Comparison of ENCODE assay signal across 10 mouse cellular contexts in genomic region chr5:138990659-138991380, GRCm38 (mm10). TPM values are rescaled to one million over a fixed set of nuclear protein-coding genes. Genes with fewer than 3 reads are reported as not detected.
A peak's percentile ranks its signal among the peaks of the same experiment; 100 is the strongest.
DNase-seq lines count a peak whose midpoint lies in the region; ATAC-seq and TF ChIP-seq lines count a peak whose summit lies in the region.
"Had no signal": no experiment of that assay in that cellular context is flagged by ENCODE, and none has a peak within 500 bp of the region (broad histone marks: within the 10 kb centered on the region; RNA-seq: fewer than 3 reads in every experiment).

No protein-coding gene starts in this region.

- TF ChIP-seq CTCF in heart, adult 2 months (IDR thresholded peaks at IDR 0.05), result no peak
- no peak for TF ChIP-seq CTCF in forebrain, postnatal 0 days (IDR thresholded peaks at IDR 0.05; ENCODE audit: low read depth)

- intact Hi-C loops in heart, adult 2 months (cut with DNase I), result loop anchor here (5.0 kb wide), 1 partner anchor 156 kb away; no protein-coding TSS in a partner anchor
- intact Hi-C loops in heart, postnatal 25 days (cut with DNase I), result loop anchor here (5.0 kb wide), 1 partner anchor 134 kb away; no protein-coding TSS in a partner anchor

- no peak overlapping the region; the same call in 1 of the 2 replicates for H3K4me2 ChIP-seq in embryonic facial prominence, embryonic 14.5 days (ENCODE audit: low read depth, low read length)
- H3K4me2 ChIP-seq in hindbrain, embryonic 13.5 days, result no peak overlapping the region
- no peak overlapping the region for H3K4me2 ChIP-seq in forebrain, postnatal 0 days (ENCODE audit: low read depth)

- no peak overlapping the region for H3K4me3 ChIP-seq in heart, adult 2 months
- 0 out of 2 replicates have a peak overlapping the region, but pooled peaks have one; percentile 8 for H3K4me3 ChIP-seq in embryonic facial prominence, embryonic 14.5 days (ENCODE audit: low read depth, low read length)
- no peak overlapping the region for H3K4me3 ChIP-seq in hindbrain, embryonic 13.5 days
- no peak overlapping the region for H3K4me3 ChIP-seq in forebrain, postnatal 0 days (ENCODE audit: low read depth, low read length)
- H3K4me3 ChIP-seq: megakaryocyte, embryonic 14.5 days had no signal

- TF ChIP-seq POLR2A in heart, adult 2 months (IDR thresholded peaks at IDR 0.05; ENCODE audit: insufficient read depth, low read depth, low read length), result no peak

- no peaks in the 10 kb centered on the region for H3K79me2 ChIP-seq in heart, adult 2 months (replicated peaks; ENCODE audit: control insufficient read depth, insufficient read depth, low read length)

- 57% methylated on average over 6 of the region's 7 CpGs for WGBS in heart, adult 2 months
- WGBS in embryonic facial prominence, embryonic 14.5 days, result 61% methylated on average over 7 of the region's 7 CpGs
- WGBS in hindbrain, embryonic 13.5 days, result 61% methylated on average over 7 of the region's 7 CpGs
- WGBS in forebrain, postnatal 0 days, result 63% methylated on average over 7 of the region's 7 CpGs

- H3K27ac ChIP-seq in heart, adult 2 months, result no peak overlapping the region
- no peak overlapping the region for H3K27ac ChIP-seq in embryonic facial prominence, embryonic 14.5 days (replicated peaks; ENCODE audit: low read depth, low read length)
- no peak overlapping the region for H3K27ac ChIP-seq in hindbrain, embryonic 13.5 days
- no peak overlapping the region for H3K27ac ChIP-seq in forebrain, postnatal 0 days (ENCODE audit: low read depth, low read length)

- TF ChIP-seq EP300 in heart, adult 2 months (IDR thresholded peaks at IDR 0.05; ENCODE audit: insufficient read depth, low read depth, low read length), result no peak

- DNase-seq in heart, adult 2 months, result peak; percentile 59 to 62
- no peak for DNase-seq in heart, postnatal 25 days (ENCODE audit: low spot score)
- DNase-seq in R1 (ENCODE audit: low read depth, low spot score), result peak; percentile 68
- DNase-seq in embryonic facial prominence, embryonic 14.5 days (ENCODE audit: low spot score), result peak; percentile 63
- DNase-seq in lung, adult 18-20 months, result peak; percentile 87 to 90
- DNase-seq in forebrain, postnatal 0 days, result no peak
- DNase-seq in frontal cortex, postnatal 25 days (ENCODE audit: low spot score in 2 of 2), result no peak

- H3K9me3 ChIP-seq in embryonic facial prominence, embryonic 14.5 days (ENCODE audit: control insufficient read depth, low read length), result no peaks in the 10 kb centered on the region
- H3K9me3 ChIP-seq in hindbrain, embryonic 13.5 days, result no peaks in the 10 kb centered on the region
- H3K9me3 ChIP-seq in forebrain, postnatal 0 days (ENCODE audit: low read length), result no peaks in the 10 kb centered on the region
- H3K9me3 ChIP-seq: megakaryocyte, embryonic 14.5 days had no signal

- no peak overlapping the region for H3K9ac ChIP-seq in heart, adult 2 months (ENCODE audit: low read depth, low read length)
- H3K9ac ChIP-seq in embryonic facial prominence, embryonic 14.5 days (ENCODE audit: low read depth, low read length), result 0 out of 2 replicates have a peak overlapping the region, but pooled peaks have one; percentile 19
- H3K9ac ChIP-seq in hindbrain, embryonic 13.5 days, result no peak overlapping the region
- no peak overlapping the region for H3K9ac ChIP-seq in forebrain, postnatal 0 days

- H3K4me1 ChIP-seq in heart, adult 2 months (ENCODE audit: control insufficient read depth, insufficient read depth, low read length), result peaks cover 10% of the 10 kb centered on the region
- H3K4me1 ChIP-seq in embryonic facial prominence, embryonic 14.5 days (ENCODE audit: control insufficient read depth, insufficient read depth, low read length), result peaks cover 32% of the 10 kb centered on the region
- H3K4me1 ChIP-seq in hindbrain, embryonic 13.5 days (replicated peaks), result peaks cover 60% of the 10 kb centered on the region
- peaks cover 10% of the 10 kb centered on the region for H3K4me1 ChIP-seq in forebrain, postnatal 0 days (ENCODE audit: insufficient read depth)

- ATAC-seq in embryonic facial prominence, embryonic 14.5 days (ENCODE audit: low read depth), result no peak
- ATAC-seq in hindbrain, embryonic 13.5 days (ENCODE audit: low FRiP score), result no peak
- no peak for ATAC-seq in forebrain, postnatal 0 days

- H3K36me3 ChIP-seq in heart, adult 2 months (ENCODE audit: control insufficient read depth, insufficient read depth, low read length), result peaks cover 10% of the 10 kb centered on the region
- peaks cover 16% of the 10 kb centered on the region; the same call in 1 of the 2 replicates for H3K36me3 ChIP-seq in embryonic facial prominence, embryonic 14.5 days (ENCODE audit: control insufficient read depth, insufficient read depth, low read length)
- H3K36me3 ChIP-seq in hindbrain, embryonic 13.5 days, result peaks cover 12% of the 10 kb centered on the region; the same call in 1 of the 2 replicates
- H3K36me3 ChIP-seq in forebrain, postnatal 0 days (ENCODE audit: insufficient read depth), result peaks cover 25% of the 10 kb centered on the region

- no peaks in the 10 kb centered on the region for H3K27me3 ChIP-seq in heart, adult 2 months (ENCODE audit: control insufficient read depth, insufficient read depth, low read length)
- peaks cover 40% of the 10 kb centered on the region for H3K27me3 ChIP-seq in embryonic facial prominence, embryonic 14.5 days (replicated peaks; ENCODE audit: control insufficient read depth, insufficient read depth, low read length)
- H3K27me3 ChIP-seq in hindbrain, embryonic 13.5 days, result peaks cover 46% of the 10 kb centered on the region
- peaks cover 7% of the 10 kb centered on the region; the same call in 1 of the 2 replicates for H3K27me3 ChIP-seq in forebrain, postnatal 0 days (ENCODE audit: insufficient read depth, low read length)
- H3K27me3 ChIP-seq: CH12.LX had no signal

RNA-seq across cellular contexts. Expression of gene Pdgfa, which starts 6.3 kb away (rescaled TPM):
- total RNA-seq in heart, adult 2 months (2021), result 10 to 100 TPM; 19.6 to 20.7 TPM
- 13.2 and 14.2 TPM in 2 replicates for polyA plus RNA-seq in heart, adult 2 months (2012; rRNA removed)
- total RNA-seq in heart, postnatal 25 days (2021), result 10 to 100 TPM; 23.3 to 27.2 TPM
- 65.7 and 73.2 TPM in 2 replicates for polyA plus RNA-seq in embryonic facial prominence, embryonic 14.5 days (2014; fragmentation: Nextera tagmentation; extraction: Ambion mirVana)
- 13.7 and 14.5 TPM in 2 replicates for polyA plus RNA-seq in hindbrain, embryonic 13.5 days (2015; fragmentation: Nextera tagmentation; extraction: Ambion mirVana)
- 57.8 and 63.4 TPM in 2 replicates for total RNA-seq in forebrain, postnatal 0 days (2014; rRNA removed)
- 43.3 and 47.8 TPM in 2 replicates for polyA plus RNA-seq in forebrain, postnatal 0 days (2015; fragmentation: Nextera tagmentation; extraction: Ambion mirVana)

Comparison
In these comparisons a context has a peak if more than half of its experiments do, and no peak if none do; other contexts are left out.
1. DNase-seq: peak in heart, adult 2 months (2 of 2), R1 (single experiment), embryonic facial prominence, embryonic 14.5 days (single experiment) and lung, adult 18-20 months (2 of 2); none in heart, postnatal 25 days (single experiment), forebrain, postnatal 0 days (single experiment) and frontal cortex, postnatal 25 days (0 of 2).